Mouse (Mus musculus) adrenal gland, adult 18-20 months (tissue): ENCODE measurements around the gene Slc9a4. TPM values are rescaled to one million over a fixed set of nuclear protein-coding genes. Genes with fewer than 3 reads are reported as not detected.
"Not testable (repeated sequence)": the region's sequence is repeated elsewhere in the genome, so short reads cannot be mapped to it uniquely, and the experiment has no call there.

Source experiments
- DNase-seq, 2 experiments: peaks; one replicate each; pipeline ENCODE4 v3.0.0; 2021 to 2022; ENCODE audit warnings: low spot score in 2 of 2
- total RNA-seq, 2 experiments: library from RNA; stranded (reverse); gene quantifications; 1 replicate in 1 of 2; 2 replicates in 1 of 2; pipeline ENCODE4 v1.2.3; 2021

Gene Slc9a4
- total RNA-seq, 2 experiments from 2014 or later, result not detected

DNA sequence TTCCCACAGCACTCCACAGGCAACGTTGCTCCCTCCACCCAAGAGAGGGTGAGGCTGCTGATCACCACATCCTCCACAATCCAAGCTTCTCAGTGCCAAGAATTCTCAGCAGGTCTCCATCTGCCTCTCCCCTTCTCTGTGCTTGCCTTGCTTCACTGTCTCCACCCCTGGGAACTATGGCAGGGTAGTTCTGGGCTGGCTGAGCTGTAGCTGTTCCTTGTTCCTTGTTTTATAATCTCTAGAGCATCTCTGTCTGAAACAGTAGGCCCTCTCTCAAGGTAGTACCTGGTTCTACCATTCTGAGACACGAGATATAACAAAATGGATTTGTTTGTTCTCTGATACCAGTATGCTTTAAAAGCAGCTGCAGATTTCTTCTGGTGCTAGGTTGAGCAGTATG is 68.4 kb downstream of the Slc9a4 start:
- no peak for DNase-seq

DNA sequence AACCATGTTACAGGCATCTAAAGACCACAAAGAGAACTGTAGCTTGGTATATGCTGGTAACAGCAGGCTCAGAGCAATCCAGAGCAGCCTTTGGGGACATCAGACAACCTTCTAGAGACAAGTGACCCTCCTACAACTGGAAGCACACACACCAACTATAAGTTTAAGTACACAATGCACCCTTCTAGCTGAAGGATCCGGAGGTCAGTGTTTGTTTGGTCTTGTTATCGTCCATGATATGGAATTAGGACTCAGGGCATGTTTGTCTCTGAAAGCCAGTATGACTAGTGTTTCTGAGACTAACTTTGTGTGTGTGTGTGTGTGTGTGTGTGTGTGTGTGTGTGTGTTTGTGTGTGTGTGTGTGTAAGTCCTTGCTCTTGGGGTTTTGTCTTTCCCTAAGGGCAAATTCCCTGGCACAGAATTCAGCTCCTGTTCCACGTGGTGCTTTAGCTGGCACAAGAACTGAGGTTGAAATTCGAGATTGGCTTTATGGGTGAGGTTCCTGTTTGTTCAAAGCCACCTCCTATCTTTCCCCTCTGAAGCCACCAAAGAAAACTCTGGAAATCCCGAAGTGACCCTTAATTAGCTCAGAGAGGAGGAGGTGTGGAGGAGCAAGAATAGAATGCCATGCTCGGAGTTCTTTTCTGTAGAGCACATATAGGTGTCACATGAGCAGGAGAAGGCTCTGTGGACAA is 71.1 kb downstream of the Slc9a4 start:
- DNase-seq, result no peak

DNA sequence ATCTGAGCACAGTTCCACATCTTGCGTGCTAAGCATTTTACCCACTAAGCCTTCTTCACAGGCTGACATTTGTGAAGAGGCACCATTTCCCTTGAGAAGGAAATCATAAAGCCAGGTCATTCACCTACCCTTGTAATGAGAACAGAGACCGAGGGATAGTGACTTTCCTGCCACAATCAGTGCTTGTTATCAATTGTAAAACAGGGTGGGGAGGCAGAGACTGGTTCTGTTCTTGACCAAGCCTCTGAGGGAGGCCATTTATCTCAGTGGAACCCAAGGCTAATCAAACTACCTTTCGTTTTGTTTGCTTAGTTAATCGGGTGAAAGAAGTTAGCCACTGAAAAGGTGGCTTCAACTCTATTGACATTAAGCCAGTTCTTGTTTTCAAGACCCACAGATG is 77.2 kb downstream of the Slc9a4 start:
- DNase-seq, result no peak

DNA sequence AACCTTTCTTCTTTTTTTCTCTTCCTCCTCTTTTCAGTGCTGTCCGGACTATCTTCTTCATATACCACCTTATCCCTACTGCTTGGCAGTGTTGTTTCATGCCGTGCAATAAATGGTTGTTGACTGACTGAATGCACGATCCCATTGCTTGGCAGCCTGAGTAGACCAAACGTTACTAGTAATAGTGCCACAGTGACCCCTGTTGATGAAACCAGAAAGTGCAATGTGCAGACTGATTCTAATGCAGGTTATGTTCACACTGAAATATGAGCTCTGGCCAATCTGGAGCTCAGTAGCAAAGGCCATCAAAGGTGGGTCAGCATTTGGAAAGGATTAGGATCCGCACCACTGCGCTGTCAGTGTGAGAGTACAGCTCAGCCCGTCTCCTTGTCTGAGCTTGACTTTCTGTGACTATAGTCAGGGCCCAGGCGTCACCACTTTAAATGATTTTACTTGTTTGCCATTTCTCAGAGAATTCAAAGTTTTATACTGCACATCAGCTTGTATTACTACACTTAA is 78.2 kb downstream of the Slc9a4 start:
- peak; percentile 43 to 46 for DNase-seq

DNA sequence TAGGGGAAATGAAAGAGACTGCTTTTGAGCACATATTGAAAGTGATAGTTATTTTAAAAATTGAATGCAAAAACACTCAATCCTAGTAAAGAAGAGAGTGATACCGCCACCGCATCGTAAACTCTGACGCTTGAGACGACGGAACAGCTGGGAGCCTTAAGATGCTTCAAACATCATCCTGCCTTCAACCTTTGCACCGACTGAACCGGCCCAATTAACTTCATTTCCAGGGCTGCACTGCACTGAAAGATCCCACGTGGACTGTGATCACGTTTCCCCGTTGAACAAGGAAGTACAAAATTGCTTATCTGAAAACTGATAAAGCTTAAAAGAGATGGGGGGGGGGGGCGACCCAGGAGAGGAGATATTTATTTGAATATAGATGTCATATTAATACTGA is 79.1 kb downstream of the Slc9a4 start:
- no peak for DNase-seq

DNA sequence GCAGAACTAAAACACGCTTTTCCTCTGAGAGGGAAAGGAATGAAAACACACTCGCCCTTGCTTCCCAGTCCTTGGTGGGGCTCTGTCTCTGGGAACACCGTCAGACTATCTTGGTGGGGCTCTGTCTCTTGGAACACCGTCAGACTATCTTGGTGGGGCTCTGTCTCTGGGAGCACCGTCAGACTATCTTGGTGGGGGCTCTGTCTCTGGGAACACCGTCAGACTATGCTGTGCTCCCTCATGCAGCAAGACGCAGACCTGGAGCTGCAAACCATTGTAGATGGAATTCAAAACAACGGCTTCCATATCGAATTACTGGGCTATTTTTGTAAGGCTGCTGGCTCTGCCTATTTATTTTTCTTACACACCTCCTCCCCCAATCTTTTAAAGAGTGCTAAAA is 79.6 kb downstream of the Slc9a4 start:
- no peak for DNase-seq

DNA sequence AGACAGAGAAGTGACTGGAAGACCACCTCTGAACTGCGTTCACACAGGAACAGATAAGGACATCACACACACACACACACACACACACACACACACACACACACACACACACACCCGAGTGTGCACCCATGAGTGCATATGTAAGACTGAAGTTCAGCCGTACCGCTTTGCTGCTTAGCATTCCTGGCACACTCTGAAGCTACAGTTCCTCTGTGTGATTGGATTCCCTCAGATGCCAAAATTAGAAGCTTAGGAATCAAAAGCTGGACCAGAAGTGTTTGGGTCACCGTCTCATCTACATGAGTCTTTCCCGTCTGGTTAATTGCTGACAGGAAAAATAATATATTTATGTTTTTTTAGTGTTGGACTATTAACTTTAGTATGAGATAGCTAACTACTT is 81.0 kb downstream of the Slc9a4 start:
- DNase-seq, result no peak

DNA sequence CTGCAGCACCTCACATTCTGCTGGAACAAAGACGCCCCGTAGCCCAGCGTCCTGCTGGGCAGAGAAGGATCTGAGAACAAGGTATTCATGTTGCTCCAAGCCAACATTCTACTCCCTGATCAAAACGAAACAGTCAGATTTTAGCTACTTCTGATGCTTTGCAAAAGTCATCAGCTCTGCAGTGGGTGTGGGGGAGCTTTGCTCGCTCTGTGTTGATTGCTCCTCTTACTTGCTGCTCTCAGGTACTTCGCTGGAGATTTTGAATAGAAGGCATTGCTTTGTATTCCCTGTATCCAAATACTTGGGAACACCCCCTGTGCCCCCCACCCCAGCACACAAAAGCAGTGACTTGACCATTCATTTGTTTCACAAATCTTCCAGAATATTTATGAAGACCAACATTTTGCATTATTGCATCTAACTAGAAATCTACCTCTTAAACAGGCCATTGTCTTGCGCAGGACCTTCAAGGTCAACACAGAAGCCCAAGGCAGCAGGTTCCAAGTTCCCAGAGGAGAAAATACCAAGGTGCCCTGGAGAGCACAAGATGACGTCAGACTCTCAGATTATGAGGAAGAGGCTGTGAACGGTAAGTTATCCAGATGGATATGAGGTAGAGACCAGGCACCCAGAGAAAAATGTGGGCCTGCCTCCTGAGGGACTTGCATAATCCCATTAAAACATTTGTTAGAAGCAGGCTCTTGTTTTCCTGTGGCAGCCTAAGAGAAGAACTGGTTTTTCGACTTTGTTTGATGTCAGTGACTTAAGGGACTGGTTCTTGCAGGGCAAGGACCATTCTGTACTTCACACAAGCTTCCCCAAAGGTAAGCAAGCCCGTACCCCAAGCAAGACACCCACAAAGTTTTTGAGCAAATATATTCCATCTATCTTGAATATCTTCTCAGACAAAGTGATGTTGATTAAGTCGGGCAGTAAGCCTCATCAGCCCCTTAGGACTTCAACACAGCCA is 85.8 kb downstream of the Slc9a4 start:
- DNase-seq, result no peak

DNA sequence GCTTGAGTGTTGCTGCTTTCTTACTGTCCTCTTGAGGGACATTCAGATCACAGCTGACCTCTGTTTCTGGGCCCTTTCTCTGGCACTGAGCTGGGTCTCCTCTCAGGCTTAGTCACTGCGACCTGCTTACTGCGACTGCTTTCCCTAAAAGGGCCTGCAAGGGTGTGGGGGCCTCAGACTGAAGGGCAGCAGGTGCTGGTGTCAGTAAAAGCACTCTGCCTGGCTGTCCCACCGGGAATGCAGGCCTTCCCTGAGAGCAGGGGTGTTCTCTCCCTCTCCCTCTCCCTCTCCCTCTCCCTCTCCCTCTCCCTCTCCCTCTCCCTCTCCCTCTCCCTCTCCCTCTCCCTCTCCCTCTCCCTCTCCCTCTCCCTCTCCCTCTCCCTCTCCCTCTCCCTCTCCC is 87.6 kb downstream of the Slc9a4 start:
- DNase-seq, result not testable (repeated sequence)

DNA sequence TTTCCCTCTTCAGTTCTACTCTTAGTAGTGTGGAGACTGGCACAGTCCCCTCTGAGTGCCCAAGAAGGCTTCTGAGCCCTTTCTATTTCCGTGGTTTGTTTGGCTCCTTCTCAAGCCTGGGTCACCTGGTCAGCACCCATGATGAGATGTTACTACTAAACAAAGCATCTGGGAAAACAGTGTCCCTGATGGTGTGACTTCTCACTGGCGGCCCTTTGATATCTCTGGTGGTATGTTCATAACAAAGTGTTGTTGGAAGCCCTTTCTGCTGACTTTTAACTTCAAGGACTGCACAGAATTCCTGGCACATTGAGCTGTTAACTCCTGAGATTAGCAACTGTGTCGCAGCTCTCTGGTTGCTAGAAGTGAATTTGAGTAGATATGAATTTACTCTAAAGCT is 90.1 kb downstream of the Slc9a4 start:
- no peak for DNase-seq

DNA sequence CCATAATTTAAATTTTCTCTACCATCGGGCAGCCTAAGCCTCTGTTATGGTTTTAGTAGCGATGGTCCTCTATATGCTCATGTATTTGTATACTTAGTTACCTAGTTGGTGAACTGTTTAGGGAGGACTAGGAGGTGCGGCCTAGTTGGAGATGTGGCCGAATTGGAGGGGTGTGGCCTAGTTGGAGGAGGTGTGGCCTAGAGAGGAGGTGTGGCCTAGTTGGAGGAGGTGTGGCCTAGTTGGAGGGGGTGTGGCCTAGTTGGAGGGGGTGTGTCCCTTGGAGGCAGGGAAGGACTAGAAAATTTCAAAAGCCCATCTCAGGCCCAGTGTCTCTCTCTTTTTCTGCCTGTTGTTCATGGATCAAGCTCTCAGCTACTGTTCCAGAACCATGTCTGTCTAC is 91.6 kb downstream of the Slc9a4 start:
- DNase-seq, result no peak

DNA sequence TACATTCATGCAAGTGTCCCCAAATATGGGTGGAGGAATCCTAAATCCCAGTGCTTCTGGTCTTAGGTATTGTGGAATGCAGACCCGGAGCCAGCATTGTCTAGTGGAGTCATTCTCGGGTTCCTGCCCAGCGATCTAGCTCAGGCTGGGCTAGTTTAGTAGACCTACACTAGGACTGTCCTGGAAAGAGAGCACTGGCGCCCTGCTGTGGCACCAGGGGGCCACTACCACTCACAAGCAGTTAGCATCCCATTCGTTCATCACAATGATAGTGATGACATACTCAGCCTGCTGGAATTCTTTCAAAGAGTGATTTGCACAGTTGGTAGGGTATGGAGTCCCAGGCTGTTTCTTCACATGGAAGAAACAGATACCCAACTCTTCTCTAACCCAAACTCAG is 97.4 kb downstream of the Slc9a4 start:
- DNase-seq, result no peak

Other genes with a start within 250 kb of the Slc9a4 start
- gene Il1rl1, start 150.5 kb upstream of the Slc9a4 start, total RNA-seq, result 1 to 10 TPM in 1 of 2 experiments, under 1 TPM in 1; 0.40 to 1.1 TPM
- under 1 TPM; 0.07 to 0.54 TPM for gene Il18r1, start 114.5 kb upstream of the Slc9a4 start, total RNA-seq
- gene Il18rap, start 64.7 kb upstream of the Slc9a4 start, total RNA-seq, result under 1 TPM; 0.10 to 0.17 TPM
- gene Slc9a2, start 100.5 kb downstream of the Slc9a4 start, total RNA-seq, result under 1 TPM; 0.16 to 0.27 TPM
- 1 to 10 TPM; 1.6 to 2.2 TPM for gene Mfsd9, start 210.6 kb downstream of the Slc9a4 start, total RNA-seq
- gene Tmem182, start 225.5 kb downstream of the Slc9a4 start, total RNA-seq, result 10 to 100 TPM in 1 of 2 experiments, 1 to 10 TPM in 1; 1.7 to 17.0 TPM